Mouse (Mus musculus): ENCODE results near the gene Ctnnd2.

The Ctnnd2 gene

DNA sequence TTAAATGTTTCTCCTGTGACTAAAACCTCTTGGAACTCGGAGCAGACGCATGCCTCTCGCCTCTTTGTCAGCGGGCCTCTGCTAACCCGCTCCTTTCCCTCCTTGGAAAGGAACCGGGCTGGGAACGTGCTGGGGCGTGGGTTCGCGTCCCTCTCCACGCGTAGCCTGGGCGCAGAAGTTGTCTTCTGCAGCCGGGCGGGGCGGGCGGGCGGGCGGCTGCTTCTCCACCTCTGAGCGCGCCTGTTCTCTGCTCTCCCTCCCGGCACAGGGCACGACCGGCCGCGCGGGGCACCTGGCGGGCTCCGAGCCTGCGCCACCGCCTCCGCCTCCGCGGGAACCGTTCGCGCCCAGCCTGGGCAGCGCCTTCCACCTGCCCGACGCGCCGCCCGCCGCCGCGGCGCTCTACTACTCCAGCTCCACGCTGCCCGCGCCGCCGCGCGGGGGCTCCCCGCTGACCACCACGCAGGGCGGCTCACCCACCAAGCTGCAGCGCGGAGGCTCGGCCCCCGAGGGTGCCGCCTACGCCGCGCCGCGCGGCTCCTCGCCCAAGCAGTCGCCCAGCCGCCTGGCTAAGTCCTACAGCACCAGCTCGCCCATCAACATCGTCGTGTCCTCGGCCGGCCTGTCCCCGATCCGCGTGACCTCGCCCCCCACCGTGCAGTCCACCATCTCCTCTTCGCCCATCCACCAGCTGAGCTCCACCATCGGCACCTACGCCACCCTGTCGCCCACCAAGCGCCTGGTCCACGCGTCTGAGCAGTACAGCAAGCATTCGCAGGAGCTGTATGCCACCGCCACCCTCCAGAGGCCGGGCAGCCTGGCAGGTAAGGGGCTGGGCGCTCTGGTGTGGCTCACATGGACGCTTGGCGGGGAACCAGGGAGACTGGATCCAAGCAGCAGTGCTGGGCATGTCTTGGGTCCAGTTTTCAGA lies 474.4 kb downstream of the Ctnnd2 start:
- DNase-seq (ENCODE audit: low read depth), result no peak

DNA sequence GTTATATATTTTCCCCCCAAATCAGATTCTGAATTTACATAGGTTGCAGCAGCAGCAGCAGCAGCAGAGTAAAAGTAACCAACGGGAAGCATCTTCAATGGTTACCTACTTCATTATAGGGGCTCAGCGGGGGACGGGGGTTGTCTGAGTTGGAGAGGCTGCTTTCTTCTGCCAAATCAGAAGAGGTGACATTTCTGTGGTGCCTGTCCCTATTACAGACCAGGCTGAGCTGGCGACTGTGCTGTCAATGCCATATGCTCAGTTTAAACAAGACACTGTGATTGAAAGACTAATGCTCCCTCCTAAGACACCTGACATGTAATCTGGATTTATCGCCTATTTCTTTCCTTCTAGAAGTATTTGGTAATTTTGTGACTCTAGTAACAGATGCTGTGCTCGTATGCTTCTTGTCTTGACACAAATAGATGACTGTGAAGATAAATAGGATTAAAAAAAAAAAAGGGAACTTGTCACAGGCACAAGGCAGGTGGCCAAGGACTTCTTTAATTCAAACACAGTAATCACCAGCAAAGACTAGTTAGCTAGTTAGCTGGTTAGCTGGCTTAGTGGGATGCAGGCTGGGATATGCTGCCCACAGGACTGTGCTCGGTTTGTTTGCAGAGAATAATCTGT lies 475.4 kb downstream of the Ctnnd2 start:
- DNase-seq (ENCODE audit: low read depth), result no peak

DNA sequence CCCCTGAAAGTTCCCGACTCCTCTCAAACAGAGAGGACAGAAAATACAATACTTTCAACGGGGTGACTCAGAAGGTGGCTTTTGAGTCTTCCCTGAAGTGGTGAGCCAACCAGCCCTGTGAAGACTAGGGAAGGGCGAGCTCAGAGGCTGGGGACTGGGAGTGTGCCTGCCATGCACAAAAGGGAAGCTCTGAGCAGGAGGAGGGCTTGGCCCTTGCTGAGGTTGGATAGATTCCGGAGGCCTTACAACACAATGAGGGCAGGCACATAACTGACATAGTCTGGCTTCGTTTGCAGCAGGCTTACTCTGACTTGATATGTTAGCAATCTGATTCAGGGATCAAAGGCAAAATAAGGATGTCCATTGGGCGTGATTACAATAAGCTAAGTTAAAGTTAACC lies 477.6 kb downstream of the Ctnnd2 start:
- no peak for DNase-seq (ENCODE audit: low read depth)

DNA sequence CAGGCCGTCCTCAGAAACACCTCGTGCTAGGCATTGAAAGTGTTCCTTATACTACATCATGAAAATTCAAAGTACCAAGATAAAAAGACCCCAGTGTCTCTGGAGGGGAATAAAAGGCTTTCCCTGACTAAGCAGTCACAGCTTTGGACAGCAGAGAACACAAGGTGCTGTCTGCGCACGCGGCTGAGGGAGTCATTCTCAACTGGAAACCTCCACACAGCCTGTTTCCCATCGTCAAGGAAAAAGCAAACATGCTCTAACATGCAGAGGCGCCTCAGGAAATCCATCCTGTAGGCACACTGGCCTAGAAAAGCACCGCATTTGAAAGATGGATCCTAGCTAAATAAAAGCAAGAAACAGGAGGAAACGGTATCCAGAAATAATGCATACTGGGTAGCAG lies 483.0 kb downstream of the Ctnnd2 start:
- DNase-seq (ENCODE audit: low read depth), result no peak

DNA sequence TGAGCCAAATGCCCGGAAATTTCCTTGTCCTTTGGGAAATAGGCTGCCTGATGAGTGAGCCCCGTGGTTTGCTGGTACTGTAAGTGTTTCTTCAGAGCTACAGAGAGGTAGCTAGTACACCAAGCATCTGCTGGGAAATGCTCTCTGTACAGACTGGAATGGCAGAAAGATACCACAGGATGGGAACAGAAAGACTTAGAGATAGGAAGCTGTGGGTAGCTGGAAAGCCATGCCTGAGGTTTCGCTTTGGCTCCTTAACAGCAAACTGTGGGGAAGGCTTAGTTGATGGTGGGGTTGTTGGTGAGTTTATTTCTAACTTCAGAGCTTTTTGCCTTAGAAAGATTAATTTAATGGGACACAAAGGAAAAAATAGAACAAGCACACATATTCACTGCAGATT lies 485.2 kb downstream of the Ctnnd2 start:
- no peak for DNase-seq (ENCODE audit: low read depth)

DNA sequence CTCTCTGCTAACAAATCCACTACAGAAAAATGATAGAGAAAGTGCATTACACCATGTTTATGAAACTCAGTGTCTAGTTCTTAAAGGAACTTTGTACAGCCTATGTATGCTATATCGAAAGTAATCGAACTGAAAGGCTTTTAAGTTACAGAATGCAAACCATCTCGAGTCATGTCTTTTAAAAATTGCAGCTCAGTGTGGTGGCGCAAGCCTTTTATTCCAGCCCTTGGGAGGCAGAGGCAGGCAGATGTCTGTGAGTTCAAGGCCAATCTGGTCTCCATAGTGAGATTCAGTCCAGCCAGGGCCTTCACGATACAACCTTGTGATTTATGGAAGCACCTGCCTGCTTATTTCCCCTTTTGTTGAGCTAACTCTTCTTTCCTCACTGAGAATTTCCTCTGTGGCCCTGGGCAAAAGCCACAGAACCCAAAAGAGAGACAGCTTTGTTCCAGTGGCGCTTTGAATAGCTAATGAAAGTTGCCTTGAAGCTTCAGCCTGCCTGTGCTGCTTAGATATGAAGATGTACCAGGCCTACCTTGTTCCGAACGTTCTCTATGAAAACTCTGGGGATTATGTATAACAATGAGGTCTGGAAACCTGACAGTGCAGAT lies 488.3 kb downstream of the Ctnnd2 start:
- no peak for DNase-seq (ENCODE audit: low read depth)

DNA sequence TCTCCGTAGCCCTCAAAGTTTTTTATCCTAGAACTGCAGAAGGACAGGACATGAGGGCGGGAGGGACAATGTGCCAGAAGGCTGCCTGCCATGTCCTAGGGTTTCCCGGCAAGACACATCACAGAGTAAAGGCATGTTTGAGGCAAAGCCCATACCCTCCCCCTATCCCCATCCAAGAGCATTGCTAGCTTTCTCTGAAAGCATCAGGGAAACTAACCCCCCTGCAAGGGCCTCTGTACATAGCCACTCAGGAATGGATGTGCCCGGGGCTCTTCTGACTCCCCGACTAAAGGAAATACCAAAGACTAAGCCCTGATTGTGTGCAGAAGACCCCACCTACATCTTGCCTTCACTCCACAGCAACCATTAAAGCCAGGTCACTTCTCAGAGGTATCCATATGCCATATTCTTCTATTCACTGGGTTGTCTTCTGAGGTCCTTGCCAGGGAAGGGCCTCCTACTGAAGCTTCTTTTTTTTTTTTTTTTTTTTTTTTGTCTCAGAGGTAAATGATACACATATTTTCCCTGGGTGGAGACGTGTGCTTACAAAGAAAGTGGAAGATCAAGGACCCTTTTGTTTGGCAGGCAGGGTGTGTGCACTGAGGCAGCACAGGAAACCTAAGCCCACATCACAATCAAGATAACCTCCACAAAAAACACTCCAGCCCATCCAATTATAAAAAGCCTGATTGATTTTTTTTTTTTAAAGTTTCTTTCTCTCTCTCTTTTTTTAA lies 489.5 kb downstream of the Ctnnd2 start:
- no peak for DNase-seq (ENCODE audit: low read depth)

DNA sequence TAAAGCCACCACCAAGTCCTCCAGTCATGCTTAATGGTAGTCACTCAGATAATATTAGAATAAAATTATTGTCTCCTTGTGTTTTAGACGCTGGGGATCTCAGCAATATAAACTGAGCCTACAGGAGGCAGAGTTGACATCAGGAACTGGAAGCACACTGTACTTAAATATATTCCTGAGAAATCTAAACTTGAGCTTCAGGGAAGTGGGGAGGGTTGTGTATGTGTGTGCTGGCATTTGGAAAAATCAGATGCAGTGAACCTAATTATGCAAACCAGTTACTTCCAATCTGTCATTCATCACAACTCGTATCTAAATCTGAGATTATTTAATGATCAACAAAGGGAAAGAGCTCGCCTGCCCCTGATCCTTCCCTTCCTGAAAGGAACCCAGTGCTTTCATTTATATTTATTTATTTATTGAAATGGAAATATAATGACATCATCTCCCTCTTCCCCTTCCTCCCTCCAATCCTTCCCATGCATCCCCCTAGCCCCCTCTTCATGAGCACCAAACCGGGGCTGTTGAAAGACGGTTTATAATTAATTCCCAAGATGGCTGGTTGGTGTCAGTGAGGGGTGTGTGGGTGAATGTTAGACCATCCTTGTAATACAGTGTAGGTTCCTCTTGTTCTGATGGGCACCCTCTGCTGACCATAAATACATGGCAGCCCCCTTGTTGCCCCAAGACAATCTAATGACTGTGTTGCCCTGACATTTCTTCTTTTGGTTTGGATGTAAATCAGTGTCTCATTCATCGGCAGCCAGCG lies 495.6 kb downstream of the Ctnnd2 start:
- DNase-seq (ENCODE audit: low read depth), result no peak

DNA sequence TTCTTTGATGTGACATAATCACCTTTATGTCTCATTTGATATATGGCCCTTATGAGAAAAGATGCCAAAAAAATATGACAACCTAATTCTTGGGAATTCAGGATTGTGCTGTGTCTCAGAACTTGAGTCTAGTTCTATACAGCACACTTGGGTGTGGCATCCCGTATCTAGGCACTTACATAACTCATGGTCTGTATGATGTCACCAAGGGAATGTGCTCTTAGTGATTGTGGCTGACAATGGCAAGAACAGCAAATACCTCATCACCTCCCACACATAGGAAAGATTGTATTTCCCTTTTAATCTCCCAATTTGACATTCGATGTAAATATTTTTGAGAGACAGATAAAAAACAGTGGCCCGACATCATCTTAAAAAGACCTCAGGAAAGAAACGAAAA lies 509.5 kb downstream of the Ctnnd2 start:
- no peak for DNase-seq (ENCODE audit: low read depth)

DNA sequence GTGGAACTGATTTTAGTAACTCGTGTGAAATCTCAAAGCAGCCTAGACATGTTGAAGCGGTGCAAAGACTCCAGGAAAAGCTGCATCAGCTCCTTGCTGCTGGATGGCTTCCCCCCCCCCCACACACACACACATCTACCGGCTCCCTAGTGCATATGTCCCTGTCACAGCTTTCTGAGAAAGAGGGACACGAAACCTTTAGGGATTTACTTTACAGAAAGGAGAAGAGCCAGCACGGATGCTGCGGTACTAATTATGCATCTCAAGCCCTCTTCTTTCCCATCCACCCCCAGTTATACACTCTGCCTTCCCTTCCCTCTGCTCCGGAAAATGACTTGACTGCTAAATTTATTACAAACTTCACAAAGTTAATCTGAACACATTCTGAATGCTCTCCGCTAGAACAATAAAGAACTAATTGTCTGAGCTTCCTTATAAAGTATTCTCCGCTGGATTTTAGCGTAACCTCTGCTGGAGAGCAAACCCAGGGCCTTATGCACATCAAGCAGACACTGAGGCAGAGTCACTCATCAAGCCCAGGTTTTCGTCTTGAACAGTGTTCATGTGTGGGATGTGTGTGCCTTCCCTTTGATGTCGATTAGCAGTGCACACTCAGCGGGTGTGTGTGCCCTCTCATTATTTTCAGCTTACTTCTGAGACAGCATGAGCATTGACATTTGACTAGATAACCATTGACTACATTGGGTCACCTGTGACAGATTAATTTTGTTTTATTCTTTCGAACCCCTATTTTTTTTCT lies 510.1 kb downstream of the Ctnnd2 start:
- DNase-seq (ENCODE audit: low read depth), result no peak

DNA sequence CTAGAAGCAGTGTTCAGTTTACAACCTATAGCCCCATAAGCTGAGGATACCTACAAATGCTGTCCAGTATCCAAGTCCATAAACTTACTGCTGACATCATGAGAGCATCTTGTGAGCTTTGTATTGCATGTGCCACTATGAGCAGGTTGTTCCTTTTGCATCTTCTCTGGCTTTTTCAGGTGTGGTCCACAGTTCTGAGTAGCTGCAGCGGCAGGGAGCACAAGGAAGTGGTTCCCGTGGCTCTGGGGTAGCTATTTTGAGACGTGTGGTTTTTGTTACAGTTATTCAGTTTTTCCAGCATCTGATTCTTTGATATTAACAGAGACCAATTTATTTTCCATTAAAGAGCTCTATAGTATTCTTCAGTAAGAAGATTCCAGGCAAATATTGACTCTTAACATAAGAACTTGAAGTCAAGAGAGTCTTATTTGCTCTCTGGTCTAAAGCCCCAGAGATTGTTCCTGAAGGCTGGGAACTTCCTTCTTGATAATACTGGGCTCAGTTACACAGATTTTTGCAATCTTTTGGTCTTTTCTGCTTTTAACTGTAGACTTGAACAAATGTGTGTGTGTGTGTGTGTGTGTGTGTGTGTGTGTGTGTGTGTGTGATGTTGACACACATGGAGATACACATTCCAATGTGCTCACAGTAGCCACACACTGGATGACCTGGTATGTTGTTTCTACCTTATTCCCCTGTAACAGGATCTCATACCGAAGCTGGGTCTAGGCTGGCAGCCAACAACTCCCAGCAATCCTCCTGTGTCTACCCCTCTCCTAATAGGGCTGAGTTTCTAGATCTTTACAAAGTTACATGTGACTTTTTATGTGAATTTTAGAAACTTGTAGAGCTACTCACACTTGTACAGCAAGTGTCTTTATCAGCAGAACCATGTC lies 514.1 kb downstream of the Ctnnd2 start:
- DNase-seq (ENCODE audit: low read depth), result no peak

DNA sequence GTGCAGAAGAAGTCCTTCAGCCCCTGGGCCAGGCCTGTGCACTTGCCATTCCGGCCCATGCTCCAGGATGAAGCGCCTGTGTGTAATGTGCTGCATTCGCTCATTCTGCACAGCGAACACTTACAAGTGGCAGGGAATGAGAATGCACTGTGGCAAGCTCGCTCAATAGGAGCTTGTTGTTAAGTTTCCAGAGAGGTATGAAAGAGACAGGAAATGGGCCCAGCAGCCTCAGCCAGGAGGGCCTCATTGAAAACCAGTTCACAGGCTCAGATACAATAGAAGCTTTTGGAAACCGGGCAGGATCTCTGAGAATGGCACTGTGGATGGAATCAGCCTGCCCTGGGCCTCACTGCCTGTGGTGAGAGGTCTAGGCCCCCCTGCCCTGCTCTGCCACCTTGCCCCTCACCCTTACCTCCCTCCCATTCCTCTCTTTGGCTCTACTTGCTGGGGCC lies 521.4 kb downstream of the Ctnnd2 start:
- DNase-seq (ENCODE audit: low read depth), result no peak

DNA sequence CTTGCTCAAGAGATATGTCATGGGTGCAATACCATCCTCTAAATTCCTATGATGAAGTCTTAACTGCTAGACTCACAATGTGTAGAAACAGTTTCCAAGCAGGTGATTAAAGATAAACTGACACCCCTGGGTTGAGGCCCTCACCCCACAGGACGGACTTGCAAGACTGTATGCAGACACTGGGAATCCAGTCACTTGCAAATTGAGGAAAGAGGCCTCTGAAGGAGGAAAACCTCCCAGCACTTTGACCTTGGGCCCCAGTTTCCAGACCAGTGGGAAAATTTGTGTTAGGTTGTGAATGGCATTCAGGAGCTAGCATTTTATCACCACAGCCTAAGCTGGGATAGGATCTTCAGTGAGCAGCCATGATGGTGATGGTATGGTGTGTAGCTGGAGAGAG lies 521.9 kb downstream of the Ctnnd2 start:
- no peak for DNase-seq (ENCODE audit: low read depth)

DNA sequence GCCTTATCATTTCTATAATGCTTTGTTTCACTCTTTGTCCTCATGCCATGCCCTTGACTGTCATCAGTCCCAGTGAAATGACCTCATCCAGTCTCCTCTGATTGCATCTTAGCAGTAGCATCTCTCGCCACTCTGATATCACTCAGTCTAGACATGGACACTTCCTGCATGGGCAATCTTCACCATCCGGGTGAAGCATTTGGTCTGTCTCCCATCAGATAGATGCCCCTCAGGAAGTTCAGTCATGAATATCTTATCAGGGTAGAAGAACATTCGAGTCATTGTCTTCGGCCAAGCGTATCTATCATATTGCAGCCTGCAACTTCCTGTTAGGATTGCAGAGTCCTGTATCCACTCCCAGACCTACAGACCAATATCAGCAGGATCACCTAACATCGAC lies 523.5 kb downstream of the Ctnnd2 start:
- DNase-seq (ENCODE audit: low read depth), result peak; percentile 0

DNA sequence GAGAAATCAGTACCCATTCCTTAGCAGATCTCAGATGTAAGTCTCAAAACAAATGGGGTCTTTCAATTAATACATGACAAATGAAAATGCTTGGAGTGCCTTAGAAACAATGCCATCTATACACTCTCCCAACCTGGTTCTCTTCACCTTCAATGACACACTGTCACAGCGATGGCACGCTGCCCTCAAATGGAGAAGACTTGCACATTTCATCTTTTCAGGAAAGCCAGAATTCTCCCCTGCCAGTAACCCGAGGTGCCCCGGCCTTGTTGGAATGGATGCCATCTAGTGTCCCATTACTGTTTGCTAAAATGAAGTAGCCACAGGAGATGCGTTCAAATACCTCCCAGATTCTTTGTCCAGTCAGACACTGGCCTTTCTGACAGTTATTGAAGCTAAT lies 525.0 kb downstream of the Ctnnd2 start:
- DNase-seq (ENCODE audit: low read depth), result no peak

DNA sequence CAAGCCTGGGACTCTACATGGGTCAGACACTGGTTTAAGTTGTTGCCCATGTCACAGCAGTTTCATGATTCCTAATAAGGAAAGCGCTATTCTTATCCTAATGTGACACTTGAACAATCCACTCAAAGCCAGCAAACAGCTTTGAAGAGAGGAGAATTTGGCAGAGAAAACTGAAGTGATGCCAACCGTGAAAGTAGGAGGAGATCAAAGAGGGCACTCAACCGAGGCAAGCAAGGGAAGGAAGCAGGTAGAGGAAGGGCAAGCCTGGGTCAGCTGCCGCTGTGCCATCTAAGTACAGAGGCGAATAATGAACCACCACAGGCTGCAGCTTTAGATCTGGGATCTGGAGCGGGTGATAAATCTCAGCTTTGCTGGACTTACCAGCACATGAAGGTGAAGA lies 528.4 kb downstream of the Ctnnd2 start:
- no peak for DNase-seq (ENCODE audit: low read depth)

DNA sequence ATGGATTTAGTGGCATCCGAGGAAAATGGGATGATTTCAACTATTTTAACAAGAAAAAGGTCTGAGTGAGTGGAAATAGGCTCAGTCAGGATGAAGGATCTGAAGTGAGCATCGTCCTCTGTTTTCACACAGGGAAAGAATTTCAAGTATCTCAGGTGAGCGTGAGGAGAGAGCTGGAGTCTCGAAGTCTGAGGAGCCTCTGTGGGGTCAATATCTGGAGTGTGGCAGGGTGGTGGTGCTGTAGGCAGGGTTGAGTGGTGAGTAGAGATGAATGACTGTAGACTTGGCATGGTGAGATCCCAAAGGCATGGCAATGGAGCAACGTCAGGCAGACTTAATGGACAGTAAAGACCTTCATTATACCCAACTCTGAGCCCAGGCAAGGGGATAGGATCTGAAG lies 529.2 kb downstream of the Ctnnd2 start:
- DNase-seq (ENCODE audit: low read depth), result no peak

DNA sequence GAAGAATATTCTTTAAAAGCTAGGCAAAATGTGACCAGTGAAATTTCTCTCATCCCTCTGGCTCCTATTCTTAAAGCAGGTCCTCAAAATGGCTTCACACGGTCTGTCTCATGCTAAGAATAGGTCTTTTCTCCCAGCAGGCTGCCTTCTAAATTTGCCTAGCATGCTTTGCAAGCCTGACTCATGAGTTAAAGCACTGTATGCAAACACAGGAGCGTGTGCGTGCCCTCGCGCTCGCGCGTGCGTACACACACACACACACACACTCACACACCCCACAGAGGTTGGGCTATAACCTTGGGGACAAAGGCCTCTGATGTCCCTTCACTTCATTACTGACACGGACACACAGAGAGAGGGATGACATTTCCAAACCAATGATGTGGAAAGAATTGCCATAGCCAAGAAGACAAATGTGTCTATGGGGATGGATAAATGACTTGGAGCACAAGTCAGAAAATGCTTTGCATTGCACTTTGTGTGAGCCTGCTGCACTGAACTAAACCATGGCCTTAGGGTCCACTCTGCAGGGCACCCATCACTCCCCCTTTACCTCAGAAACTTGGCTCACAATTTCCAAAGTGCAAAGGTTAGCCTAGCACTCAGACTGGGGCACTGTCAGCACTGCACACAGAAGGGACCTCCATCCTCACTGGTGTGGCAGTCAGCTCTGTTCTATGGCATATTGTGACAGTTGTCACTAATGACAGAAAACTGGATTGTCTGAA lies 536.8 kb downstream of the Ctnnd2 start:
- DNase-seq (ENCODE audit: low read depth), result no peak

DNA sequence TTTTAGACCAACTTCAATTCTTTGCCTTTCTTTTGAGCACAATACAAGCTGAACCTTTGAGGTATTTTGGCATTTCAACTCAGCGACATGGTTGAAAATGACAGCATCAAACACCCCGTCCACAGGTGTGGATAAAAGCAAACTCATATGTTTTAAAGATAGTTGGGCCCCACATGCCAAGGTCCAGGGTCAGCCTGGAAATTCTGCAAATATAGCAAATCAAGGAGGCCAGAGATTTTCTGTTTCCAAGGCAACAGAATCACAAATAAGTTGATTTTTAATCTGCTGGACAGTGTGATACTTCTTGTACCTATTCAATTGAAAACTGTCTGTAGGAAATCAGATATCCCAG lies 537.3 kb downstream of the Ctnnd2 start:
- no peak for DNase-seq (ENCODE audit: low read depth)
